ENCODE assay signal across 8 mouse cellular contexts in the genomic region with DNA sequence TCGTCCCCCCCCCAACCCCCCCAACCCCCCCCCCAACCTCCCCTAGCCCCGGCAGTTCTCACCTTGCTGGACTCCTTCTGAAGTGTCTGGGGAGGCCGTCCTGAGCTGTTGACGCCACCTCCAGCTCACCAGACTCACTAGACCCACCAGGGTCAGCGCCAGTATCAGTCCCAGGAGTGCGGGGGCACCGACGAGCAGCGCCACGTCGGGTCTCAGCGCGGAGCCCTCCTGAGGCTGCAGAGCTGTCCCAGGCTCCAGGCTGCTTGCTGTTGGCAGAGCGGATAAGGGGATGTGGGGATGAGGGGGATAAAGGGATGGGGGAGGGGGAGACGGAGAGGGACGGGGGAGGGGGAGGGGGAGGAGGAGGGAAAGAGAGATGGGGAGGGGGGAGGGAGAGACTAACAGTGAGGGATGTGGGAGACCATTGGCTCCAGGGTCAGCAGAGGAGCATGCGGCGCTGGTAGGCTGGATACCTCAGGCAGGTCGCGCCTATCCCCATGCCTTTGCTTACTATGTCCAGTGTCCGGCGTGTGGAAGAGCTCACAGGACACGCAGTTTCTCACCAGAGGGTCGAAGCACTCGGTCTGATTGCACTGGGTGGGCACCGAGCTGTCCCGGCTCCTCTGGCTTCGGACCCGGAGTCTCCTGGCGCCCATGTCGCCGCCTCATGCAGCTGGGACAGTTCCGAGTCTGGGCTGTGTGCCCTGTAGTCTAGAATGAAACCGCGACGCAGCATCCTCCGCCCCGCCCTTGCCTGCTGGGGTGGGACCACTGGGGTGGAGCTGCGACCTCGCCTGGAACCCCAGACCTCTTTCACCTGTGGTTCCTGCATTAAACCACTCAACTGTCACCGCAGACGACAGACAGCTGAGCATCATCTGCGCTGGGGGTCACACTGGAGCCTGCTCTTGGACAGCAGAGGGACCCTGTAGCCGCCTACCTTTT. TPM values are rescaled to one million over a fixed set of nuclear protein-coding genes. Genes with fewer than 3 reads are reported as not detected.
A peak's percentile ranks its signal among the peaks of the same experiment; 100 is the strongest.
DNase-seq lines count a peak whose midpoint lies in the region; ATAC-seq and TF ChIP-seq lines count a peak whose summit lies in the region.

A gene (minus strand): TSS at position 713 of the 945 bp plus-strand sequence.

- peak within 1 kb of the TSS; percentile 58 for H3K9ac ChIP-seq in embryonic facial prominence, embryonic 13.5 days
- H3K9ac ChIP-seq in hindbrain, embryonic 11.5 days (ENCODE audit: low read depth, low read length), result peak within 1 kb of the TSS; percentile 37; the same call in 1 of the 2 replicates

- 2% methylated on average over 44 of the region's 44 CpGs for WGBS in embryonic facial prominence, embryonic 13.5 days
- under 1% methylated on average over 41 of the region's 44 CpGs for WGBS in hindbrain, embryonic 11.5 days
- WGBS in lung, adult 2 months, result 1% methylated on average over 42 of the region's 44 CpGs

- H3K4me1 ChIP-seq in embryonic facial prominence, embryonic 13.5 days, result peaks cover 13% of the 10 kb centered on the region
- peaks cover 8% of the 10 kb centered on the region; the same call in 1 of the 2 replicates for H3K4me1 ChIP-seq in hindbrain, embryonic 11.5 days (replicated peaks; ENCODE audit: control insufficient read depth, insufficient read depth, low read length)
- H3K4me1 ChIP-seq in lung, adult 2 months (ENCODE audit: control insufficient read depth, insufficient read depth, low read length), result no peaks in the 10 kb centered on the region

- TF ChIP-seq POLR2A in lung, adult 2 months (IDR thresholded peaks at IDR 0.05; ENCODE audit: borderline replicate concordance, extremely low read depth, low read depth, low read length), result no peak

- no peak for ATAC-seq in embryonic facial prominence, embryonic 13.5 days (ENCODE audit: insufficient number of reproducible peaks, insufficient read depth, low FRiP score, low TSS enrichment, low read depth)
- peak; percentile 53 for ATAC-seq in hindbrain, embryonic 11.5 days (ENCODE audit: low FRiP score)
- peak; percentile 81 for ATAC-seq in neutrophil, adult 5-6 weeks (ENCODE audit: extremely low read depth, insufficient number of reproducible peaks, low FRiP score, poor library complexity, severe bottlenecking)

- no peak for TF ChIP-seq CTCF in lung, adult 2 months (IDR thresholded peaks at IDR 0.05; ENCODE audit: insufficient read depth, low read length)

- no peak within 1 kb of the TSS for H3K27ac ChIP-seq in embryonic facial prominence, embryonic 13.5 days
- no peak within 1 kb of the TSS for H3K27ac ChIP-seq in hindbrain, embryonic 11.5 days (ENCODE audit: low read depth, low read length)

- no peaks in the 10 kb centered on the region for H3K9me3 ChIP-seq in embryonic facial prominence, embryonic 13.5 days
- H3K9me3 ChIP-seq in hindbrain, embryonic 11.5 days (ENCODE audit: control insufficient read depth, low read length), result no peaks in the 10 kb centered on the region

- peak; percentile 43 for DNase-seq in kidney, postnatal 10 days
- no peak for DNase-seq in kidney, postnatal 14 days
- DNase-seq in hindbrain, embryonic 11.5 days (ENCODE audit: low spot score), result peak; percentile 44
- DNase-seq in lung, adult 2 months, result no peak
- no peak for DNase-seq in urinary bladder, postnatal 10 days (ENCODE audit: low spot score)
- DNase-seq in layer of hippocampus, adult 18-20 months (ENCODE audit: low spot score in 2 of 2), result no peak

- H3K36me3 ChIP-seq in embryonic facial prominence, embryonic 13.5 days, result no peaks in the 10 kb centered on the region
- no peaks in the 10 kb centered on the region for H3K36me3 ChIP-seq in hindbrain, embryonic 11.5 days (ENCODE audit: control insufficient read depth, insufficient read depth, low read length)

- H3K4me2 ChIP-seq in embryonic facial prominence, embryonic 13.5 days, result peak within 1 kb of the TSS; percentile 73
- H3K4me2 ChIP-seq in hindbrain, embryonic 11.5 days (replicated peaks; ENCODE audit: low read depth, low read length), result peak within 1 kb of the TSS; percentile 68

- H3K27me3 ChIP-seq in embryonic facial prominence, embryonic 13.5 days, result peaks cover 56% of the 10 kb centered on the region
- H3K27me3 ChIP-seq in hindbrain, embryonic 11.5 days (ENCODE audit: control insufficient read depth, insufficient read depth, low read length), result peaks cover 11% of the 10 kb centered on the region

- H3K4me3 ChIP-seq in embryonic facial prominence, embryonic 13.5 days, result peak within 1 kb of the TSS; percentile 40
- H3K4me3 ChIP-seq in hindbrain, embryonic 11.5 days (ENCODE audit: low read depth, low read length), result peak within 1 kb of the TSS; percentile 28
- H3K4me3 ChIP-seq in lung, adult 2 months (replicated peaks; ENCODE audit: extremely low read depth, low read depth, low read length), result peak within 1 kb of the TSS; percentile 51

RNA-seq across cellular contexts. Expression of the gene that starts here (rescaled TPM):
- polyA plus RNA-seq in embryonic facial prominence, embryonic 13.5 days (2015; fragmentation: Nextera tagmentation; extraction: Ambion mirVana), result 0.17 TPM in 1 of 2 replicates, not detected in the other
- 0.35 and 0.62 TPM in 2 replicates for polyA plus RNA-seq in hindbrain, embryonic 11.5 days (2014; fragmentation: Nextera tagmentation; extraction: Ambion mirVana)
- polyA plus RNA-seq in lung, adult 2 months (2012; rRNA removed), result 4.4 and 4.9 TPM in 2 replicates
- 157 and 160 TPM in 2 replicates for total RNA-seq in neutrophil, adult 5-6 weeks (2017)
- total RNA-seq in layer of hippocampus, adult 18-20 months (2021), result under 1 TPM; 0.47 to 0.76 TPM

Comparison
In these comparisons a context has a peak if more than half of its experiments do, and no peak if none do; other contexts are left out.
1. RNA of the gene that starts here (total RNA-seq): 157 to 160 TPM in neutrophil, adult 5-6 weeks; 0.47 to 0.76 TPM in layer of hippocampus, adult 18-20 months; every median in the first group is over 10 times any median in the second.
2. Peak in DNase-seq, ATAC-seq, H3K4me3 ChIP-seq, H3K9ac ChIP-seq and H3K4me2 ChIP-seq in hindbrain, embryonic 11.5 days; RNA of the gene not detected or under 1 TPM.
3. Peak in every context shown above with its lines, with median percentiles within 50 percentile points of each other: H3K4me3 ChIP-seq.